8 mouse cellular contexts compared by ENCODE assay signal in the genomic region with DNA sequence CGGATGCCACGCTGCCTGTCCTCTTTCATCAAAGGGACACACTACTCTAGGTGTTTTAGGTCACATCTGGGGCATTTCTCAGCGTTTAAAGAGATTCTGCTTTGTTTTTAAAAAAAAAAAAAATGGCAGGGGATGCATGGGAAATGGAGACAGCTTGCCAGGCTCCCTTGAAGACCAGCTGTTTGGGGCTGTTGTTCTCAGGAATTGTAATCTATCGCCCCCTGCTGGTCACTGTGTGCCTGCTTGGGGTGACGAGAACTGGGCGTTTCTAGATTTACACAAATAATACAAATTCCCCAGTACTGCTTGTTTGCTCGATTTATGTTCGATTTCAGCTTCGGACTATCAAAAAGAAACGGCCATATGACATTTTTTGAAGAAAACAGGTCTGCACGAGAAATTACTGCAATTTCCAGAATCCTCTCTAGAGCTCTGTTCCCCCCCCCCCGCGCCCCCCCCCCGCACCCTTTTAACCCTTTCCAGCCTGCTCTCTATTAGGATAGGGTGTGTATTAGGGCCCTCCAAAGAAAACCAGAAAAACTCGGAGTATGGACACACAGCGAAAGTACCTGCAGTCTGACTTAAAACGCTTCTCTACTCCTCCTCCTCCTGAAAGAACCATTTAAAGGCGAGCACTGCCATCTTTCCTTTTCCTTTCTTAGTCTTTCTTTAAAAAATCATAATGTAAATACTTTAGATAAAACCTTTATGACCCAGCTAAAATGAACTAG. TPM values are rescaled to one million over a fixed set of nuclear protein-coding genes. Genes with fewer than 3 reads are reported as not detected.
DNase-seq lines count a peak whose midpoint lies in the region; ATAC-seq and TF ChIP-seq lines count a peak whose summit lies in the region.

No protein-coding gene starts in this region.

- ATAC-seq in liver, postnatal 0 days: no peak
- peak; percentile 72; the same call in 1 of the 2 replicates for ATAC-seq in neural tube, embryonic 15.5 days (ENCODE audit: low FRiP score)
- ATAC-seq in stomach, postnatal 0 days (ENCODE audit: low FRiP score, low TSS enrichment): no peak

- no peak overlapping the region for H3K4me2 ChIP-seq in liver, postnatal 0 days (ENCODE audit: low read depth, low read length)
- H3K4me2 ChIP-seq in neural tube, embryonic 15.5 days: peak overlapping the region; percentile 39
- no peak overlapping the region for H3K4me2 ChIP-seq in stomach, postnatal 0 days (replicated peaks; ENCODE audit: low read depth)

- H3K27me3 ChIP-seq in liver, postnatal 0 days (ENCODE audit: insufficient read depth, low read length): peaks cover 46% of the 10 kb centered on the region
- peaks cover 37% of the 10 kb centered on the region for H3K27me3 ChIP-seq in neural tube, embryonic 15.5 days (replicated peaks)
- peaks cover 18% of the 10 kb centered on the region for H3K27me3 ChIP-seq in stomach, postnatal 0 days (ENCODE audit: control insufficient read depth, insufficient read depth, low read length)

- H3K9me3 ChIP-seq in liver, postnatal 0 days (ENCODE audit: low read length): no peaks in the 10 kb centered on the region
- H3K9me3 ChIP-seq in neural tube, embryonic 15.5 days (replicated peaks): no peaks in the 10 kb centered on the region
- no peaks in the 10 kb centered on the region for H3K9me3 ChIP-seq in stomach, postnatal 0 days (ENCODE audit: control insufficient read depth, low read length)

- no peak for TF ChIP-seq EP300 in liver, postnatal 0 days (IDR thresholded peaks at IDR 0.05; ENCODE audit: low read depth)
- no peak for TF ChIP-seq EP300 in stomach, postnatal 0 days (optimal IDR thresholded peaks at IDR 0.05)

- intact Hi-C loops in gastrocnemius, adult 2 months (cut with DNase I): loop anchor here (5.0 kb wide), 1 partner anchor 331 kb away; no protein-coding TSS in a partner anchor

- peak; percentile 84 for TF ChIP-seq CTCF in gastrocnemius, adult 2 months (IDR thresholded peaks at IDR 0.05)
- peak; percentile 83 for TF ChIP-seq CTCF in liver, postnatal 0 days (IDR thresholded peaks at IDR 0.05; ENCODE audit: low read depth)
- TF ChIP-seq CTCF in stomach, postnatal 0 days (IDR thresholded peaks at IDR 0.05; ENCODE audit: low read depth): peak; percentile 87

- H3K27ac ChIP-seq in gastrocnemius, adult 2 months: no peak overlapping the region
- no peak overlapping the region for H3K27ac ChIP-seq in liver, postnatal 0 days (ENCODE audit: low read depth)
- H3K27ac ChIP-seq in neural tube, embryonic 15.5 days (replicated peaks): peak overlapping the region; percentile 62
- H3K27ac ChIP-seq in stomach, postnatal 0 days (replicated peaks): no peak overlapping the region

- no peaks in the 10 kb centered on the region for H3K36me3 ChIP-seq in liver, postnatal 0 days (replicated peaks; ENCODE audit: insufficient read depth, low read length)
- no peaks in the 10 kb centered on the region for H3K36me3 ChIP-seq in neural tube, embryonic 15.5 days
- no peaks in the 10 kb centered on the region for H3K36me3 ChIP-seq in stomach, postnatal 0 days (ENCODE audit: control insufficient read depth, insufficient read depth, low read length)

- no peak overlapping the region for H3K4me3 ChIP-seq in gastrocnemius, adult 2 months
- H3K4me3 ChIP-seq in liver, postnatal 0 days (ENCODE audit: low read depth, low read length): no peak overlapping the region
- peak overlapping the region; percentile 32 for H3K4me3 ChIP-seq in neural tube, embryonic 15.5 days (replicated peaks)
- no peak overlapping the region for H3K4me3 ChIP-seq in stomach, postnatal 0 days (ENCODE audit: low read depth, low read length)

- DNase-seq in 3134 (ENCODE audit: extremely low read depth, insufficient read length, low spot score) (peak; percentile 32), NIH3T3 (ENCODE audit: low read depth) (peak; percentile 95)
- DNase-seq in cerebellum, postnatal 14 days: peak; percentile 89 to 91
- peak; percentile 61 for DNase-seq in gastrocnemius, adult 2 months
- peak; percentile 91 for DNase-seq in kidney, postnatal 10 days
- DNase-seq in liver, postnatal 0 days: peak; percentile 79
- peak; percentile 83 for DNase-seq in stomach, postnatal 0 days (ENCODE audit: low spot score)

- H3K4me1 ChIP-seq in liver, postnatal 0 days (ENCODE audit: insufficient read depth): no peaks in the 10 kb centered on the region
- H3K4me1 ChIP-seq in neural tube, embryonic 15.5 days: peaks cover 34% of the 10 kb centered on the region
- H3K4me1 ChIP-seq in stomach, postnatal 0 days (replicated peaks; ENCODE audit: control insufficient read depth, insufficient read depth): no peaks in the 10 kb centered on the region

- 7% methylated on average over 17 of the region's 18 CpGs for WGBS in liver, postnatal 0 days (ENCODE audit: insufficient replicate concordance)
- WGBS in neural tube, embryonic 15.5 days: 4% methylated on average over 17 of the region's 18 CpGs
- 6% methylated on average over 18 of the region's 18 CpGs for WGBS in stomach, postnatal 0 days

- H3K9ac ChIP-seq in liver, postnatal 0 days (replicated peaks): no peak overlapping the region
- no peak overlapping the region for H3K9ac ChIP-seq in neural tube, embryonic 15.5 days (replicated peaks)
- H3K9ac ChIP-seq in stomach, postnatal 0 days (ENCODE audit: low read length): no peak overlapping the region

RNA-seq across cellular contexts. Expression of a gene that starts 5.4 kb away (rescaled TPM):
- 1 to 10 TPM; 1.2 to 2.9 TPM for total RNA-seq in gastrocnemius, adult 2 months (2021)
- 0.04 TPM in 1 of 2 replicates, not detected in the other for polyA plus RNA-seq in liver, postnatal 0 days (2015; fragmentation: Nextera tagmentation; extraction: Ambion mirVana)
- 84.0 and 96.5 TPM in 2 replicates for polyA plus RNA-seq in neural tube, embryonic 15.5 days (2015; fragmentation: Nextera tagmentation; extraction: Ambion mirVana)
- 0.02 and 0.06 TPM in 2 replicates for polyA plus RNA-seq in stomach, postnatal 0 days (2015; fragmentation: Nextera tagmentation; extraction: Ambion mirVana)

RNA-seq across cellular contexts. Expression of a gene that starts 49.7 kb away (rescaled TPM):
- total RNA-seq in gastrocnemius, adult 2 months (2021): not detected
- polyA plus RNA-seq in liver, postnatal 0 days (2015; fragmentation: Nextera tagmentation; extraction: Ambion mirVana): not detected in 2 replicates
- 0.92 and 2.1 TPM in 2 replicates for polyA plus RNA-seq in neural tube, embryonic 15.5 days (2015; fragmentation: Nextera tagmentation; extraction: Ambion mirVana)
- 1.1 and 1.7 TPM in 2 replicates for polyA plus RNA-seq in stomach, postnatal 0 days (2015; fragmentation: Nextera tagmentation; extraction: Ambion mirVana)

Comparison
In these comparisons a context has a peak if more than half of its experiments do, and no peak if none do; other contexts are left out.
1. DNase-seq: peak in every context shown above with its lines; median percentile 95 in NIH3T3; 91 in kidney, postnatal 10 days; 90 in cerebellum, postnatal 14 days; 83 in stomach, postnatal 0 days; 79 in liver, postnatal 0 days; 61 in gastrocnemius, adult 2 months; 32 in 3134.
2. RNA of a gene that starts 5.4 kb away (polyA plus RNA-seq): 84.0 to 96.5 TPM in neural tube, embryonic 15.5 days; 0.04 TPM in liver, postnatal 0 days and 0.02 to 0.06 TPM in stomach, postnatal 0 days; every median in the first group is over 10 times any median in the second.
3. Peak in every context shown above with its lines, with median percentiles within 50 percentile points of each other: CTCF ChIP-seq.